Mouse (Mus musculus): Measurements from ENCODE around the gene Lmln.

GRCm38 (mm10) chr16:33141758-33142280, 79.5 kb downstream of the Lmln start:
- no peak for TF ChIP-seq GATA1 (IDR thresholded peaks at IDR 0.05; ENCODE audit: borderline replicate concordance, low read length)
- TF ChIP-seq FLI1 (IDR thresholded peaks at IDR 0.05; ENCODE audit: low read length): no peak
